Mouse (Mus musculus): ENCODE measurements around the gene Dlx1.

DNA sequence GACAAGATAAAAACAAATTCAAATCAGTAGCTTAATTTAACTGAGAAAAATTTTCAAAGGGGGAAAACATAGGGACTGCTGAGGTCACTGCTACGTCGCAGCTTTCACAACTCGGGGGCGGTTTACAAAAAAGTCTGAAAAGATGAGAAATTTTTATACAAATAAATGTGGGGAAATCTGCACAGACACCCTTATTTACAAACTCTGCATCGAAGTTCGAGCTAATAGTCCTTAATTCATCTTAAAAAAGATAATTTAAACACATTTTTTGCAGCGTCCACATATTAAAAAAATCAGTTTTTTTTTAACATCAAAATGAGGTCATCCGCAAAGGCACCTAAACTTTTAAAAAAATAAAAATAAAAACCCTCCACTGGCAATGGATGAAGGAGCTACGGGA lies 15.6 kb downstream of the Dlx1 start:
- TF ChIP-seq CTCF (conservative IDR thresholded peaks at IDR 0.05; ENCODE audit: low read length) (no peak), NANOG (IDR thresholded peaks at IDR 0.05; ENCODE audit: borderline replicate concordance, low read length) (no peak), POU5F1 (IDR thresholded peaks at IDR 0.05; ENCODE audit: borderline replicate concordance, low read length) (no peak)

Data from E14TG2a.4 (cell line).